Mouse (Mus musculus): Measurements from ENCODE around the gene Dntt. TPM values are rescaled to one million over a fixed set of nuclear protein-coding genes. Genes with fewer than 3 reads are reported as not detected.

Gene Dntt
- total RNA-seq, 2 experiments from 2014 or later, result not detected

GRCm38 (mm10) chr19:41053530-41053929 lies 24.5 kb downstream of the Dntt start:
- no peak for DNase-seq (ENCODE audit: low spot score in 2 of 2)

GRCm38 (mm10) chr19:41054702-41055101 lies 25.6 kb downstream of the Dntt start:
- no peak for DNase-seq (ENCODE audit: low spot score in 2 of 2)

- peak; percentile 68 to 82 for DNase-seq (ENCODE audit: low spot score in 2 of 2)
These were observed 42.4 kb downstream of the Dntt start for GRCm38 (mm10) chr19:41071500-41071899.

- no peak for DNase-seq (ENCODE audit: low spot score in 2 of 2)
These were observed 44.8 kb downstream of the Dntt start for GRCm38 (mm10) chr19:41073746-41074455.

GRCm38 (mm10) chr19:41076906-41077305 lies 47.8 kb downstream of the Dntt start, which contains the start of gene Opalin:
Gene Opalin, minus strand, starts transcription at chr19:41077113.
- no peak for DNase-seq (ENCODE audit: low spot score in 2 of 2)

DNA sequence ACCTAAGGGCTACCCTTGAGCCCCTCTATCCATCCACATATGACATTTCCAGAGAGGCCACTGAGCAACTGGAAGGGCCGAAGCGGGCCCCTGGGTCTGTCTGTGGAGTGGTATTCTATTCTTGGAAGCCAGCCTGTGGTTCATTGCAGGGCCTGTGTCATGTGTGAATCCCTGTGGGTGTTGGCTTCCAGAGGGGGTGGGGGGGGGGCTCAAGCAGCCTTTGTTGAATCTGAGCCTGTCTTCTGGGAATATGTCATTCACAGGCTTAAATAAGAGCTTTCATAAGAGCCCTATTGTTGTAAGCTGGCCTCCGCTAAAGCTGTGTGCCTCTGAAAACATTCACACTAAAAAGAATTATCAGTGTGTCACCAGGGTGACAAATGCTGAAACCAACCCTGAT lies 52.5 kb downstream of the Dntt start:
- no peak for DNase-seq (ENCODE audit: low spot score in 2 of 2)

DNA sequence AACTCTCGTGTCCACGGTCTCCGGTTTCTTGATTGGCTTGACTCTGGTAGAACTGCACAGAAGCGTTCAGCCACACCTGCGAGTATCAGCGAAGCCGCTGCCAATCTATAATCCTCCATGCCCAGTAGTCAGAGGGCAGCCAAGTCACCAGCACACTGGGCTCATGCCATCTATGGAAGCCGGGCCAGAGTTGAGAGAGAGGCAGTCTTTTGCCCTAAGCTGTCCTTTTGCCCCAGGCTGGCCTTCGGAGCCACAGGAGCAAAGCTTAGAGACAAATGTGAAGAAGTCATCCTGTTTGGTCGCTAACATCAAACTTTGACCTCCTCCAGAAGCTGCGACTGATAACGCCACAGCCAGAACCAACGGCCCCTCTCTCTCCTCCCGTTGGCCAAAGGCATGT lies 54.6 kb downstream of the Dntt start:
- no peak for DNase-seq (ENCODE audit: low spot score in 2 of 2)

GRCm38 (mm10) chr19:41086289-41086688 lies 57.2 kb downstream of the Dntt start:
- DNase-seq (ENCODE audit: low spot score in 2 of 2), result no peak

- peak in 1 of 2 experiments; percentile 45 for DNase-seq (ENCODE audit: low spot score in 2 of 2)
These were observed 57.6 kb downstream of the Dntt start for GRCm38 (mm10) chr19:41086700-41087099.

- DNase-seq (ENCODE audit: low spot score in 2 of 2), result no peak
These were observed 58.8 kb downstream of the Dntt start for GRCm38 (mm10) chr19:41087901-41088300.

GRCm38 (mm10) chr19:41088491-41088890 lies 59.4 kb downstream of the Dntt start:
- DNase-seq (ENCODE audit: low spot score in 2 of 2), result no peak

DNA sequence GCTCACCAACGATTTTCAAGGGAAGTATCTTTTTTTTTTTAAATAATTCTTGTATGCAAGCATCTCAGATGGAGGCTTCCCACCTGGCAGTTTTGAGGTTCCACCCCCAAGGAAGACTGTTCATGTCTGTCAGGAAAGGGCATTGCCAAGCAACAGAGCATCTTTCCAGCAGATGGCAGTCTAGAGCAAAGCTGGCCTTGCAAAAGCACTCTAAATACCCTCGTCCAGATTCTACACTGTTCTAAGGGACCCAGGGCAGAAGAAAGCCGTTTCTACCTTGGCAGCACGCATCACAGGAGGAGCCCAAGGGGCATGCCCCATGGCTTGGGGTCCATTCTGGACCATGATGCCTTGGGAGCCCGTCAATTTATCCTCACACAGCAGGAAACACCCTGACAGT lies 60.8 kb downstream of the Dntt start:
- DNase-seq (ENCODE audit: low spot score in 2 of 2), result no peak

- DNase-seq (ENCODE audit: low spot score in 2 of 2), result no peak
These were observed 62.8 kb downstream of the Dntt start for GRCm38 (mm10) chr19:41091901-41092300.

DNA sequence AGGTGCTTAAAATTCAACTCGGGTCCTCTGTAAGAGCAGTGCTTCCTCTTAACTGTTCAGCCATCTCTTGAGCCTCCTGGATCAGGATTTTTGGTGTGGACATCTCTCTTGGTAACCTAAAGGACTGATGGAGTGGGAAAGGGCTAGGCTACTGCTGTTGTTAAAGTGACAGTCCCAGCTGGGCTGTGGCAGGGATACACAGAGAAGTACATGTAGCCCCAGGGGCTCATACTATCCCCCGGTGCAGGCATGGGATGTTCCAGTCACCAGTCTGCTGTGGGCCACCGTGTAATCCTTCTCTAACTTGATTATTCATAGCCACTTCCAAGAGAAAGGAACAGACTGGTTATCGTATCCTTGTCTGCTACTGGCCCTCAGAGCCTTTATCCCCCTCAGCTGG lies 68.0 kb downstream of the Dntt start:
- no peak for DNase-seq (ENCODE audit: low spot score in 2 of 2)

DNA sequence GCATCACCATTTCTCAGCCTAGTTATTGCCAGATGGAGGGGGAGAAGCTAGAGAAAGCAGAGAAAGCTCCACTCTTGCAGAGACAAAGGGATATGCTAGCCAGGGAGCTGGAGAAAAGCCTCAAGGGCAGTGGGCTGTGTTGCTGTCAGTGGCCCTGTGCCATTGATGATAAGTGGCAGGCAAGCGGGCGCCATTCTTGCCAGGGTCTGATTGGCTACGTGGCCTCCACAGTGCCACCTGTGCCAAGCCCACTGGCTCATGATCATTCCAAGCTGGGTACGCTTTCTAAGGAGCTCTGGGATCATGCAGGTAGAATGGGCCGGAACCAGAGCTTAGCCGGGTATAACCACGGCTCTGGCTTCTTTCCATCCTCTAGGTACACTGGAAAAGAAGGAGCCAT lies 71.8 kb downstream of the Dntt start:
- DNase-seq (ENCODE audit: low spot score in 2 of 2), result no peak

DNA sequence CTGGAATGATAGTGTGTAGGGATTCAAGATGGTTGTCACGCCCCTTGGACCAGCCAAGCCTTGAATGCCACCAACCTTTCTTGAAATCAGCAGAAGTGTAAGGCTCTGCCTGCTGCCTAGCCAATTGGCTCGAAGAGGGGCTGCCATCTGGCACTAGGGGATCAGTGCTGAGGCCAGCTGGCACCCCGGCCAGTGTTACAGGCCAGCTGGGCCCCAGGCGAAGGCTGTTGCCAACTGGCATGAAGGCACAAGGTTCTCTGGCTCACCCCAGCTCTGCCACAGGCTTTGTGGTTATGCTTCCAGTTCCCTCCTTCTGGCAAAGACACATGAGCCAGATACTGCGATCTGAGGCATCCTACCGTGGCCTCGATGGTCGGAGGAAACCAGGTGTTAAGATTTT lies 72.3 kb downstream of the Dntt start:
- DNase-seq (ENCODE audit: low spot score in 2 of 2), result no peak

DNA sequence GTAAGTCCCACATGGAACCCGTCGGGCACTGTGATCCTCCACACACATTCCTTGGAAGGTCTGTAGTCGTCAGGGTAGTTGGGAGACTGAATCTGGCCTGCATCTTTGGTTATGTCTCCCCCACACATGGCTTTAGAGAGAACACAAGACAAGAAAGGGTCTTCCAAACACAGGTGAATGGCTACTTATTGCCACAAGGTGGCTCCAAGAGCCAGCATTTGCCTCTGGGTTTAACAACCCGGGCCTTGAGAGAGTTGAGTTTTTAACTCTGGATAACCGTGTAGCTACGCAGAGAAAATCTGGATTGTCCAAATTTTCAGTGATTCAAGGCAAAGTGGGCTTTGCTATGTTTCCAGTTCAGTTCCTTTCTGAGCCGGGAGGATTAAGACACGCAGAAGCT lies 75.8 kb downstream of the Dntt start:
- no peak for DNase-seq (ENCODE audit: low spot score in 2 of 2)

- no peak for DNase-seq (ENCODE audit: low spot score in 2 of 2)
These were observed 78.5 kb downstream of the Dntt start for GRCm38 (mm10) chr19:41107530-41107929.

GRCm38 (mm10) chr19:41108666-41109065 lies 79.6 kb downstream of the Dntt start:
- DNase-seq (ENCODE audit: low spot score in 2 of 2), result no peak
